Mouse (Mus musculus) hindbrain, embryonic 12.5 days (tissue): ENCODE results near the gene Dync2h1. TPM values are rescaled to one million over a fixed set of nuclear protein-coding genes. Genes with fewer than 3 reads are reported as not detected.
A peak's percentile ranks its signal among the peaks of the same experiment; 100 is the strongest.
"Not testable (repeated sequence)": the region's sequence is repeated elsewhere in the genome, so short reads cannot be mapped to it uniquely, and the experiment has no call there.

Source experiments
- ATAC-seq: fragments of 200-750 bp; cut with Nextera tagmentation; 2 replicates; pipeline ENCODE4 v1.8.0; 2017; ENCODE audit warnings: moderate TSS enrichment; ENCODE audit not compliant: low FRiP score
- H3K27ac ChIP-seq: fragments of 300-500 bp; sonication (generic); 2 replicates; pipeline ENCODE4 v1.5.1; 2016; ENCODE audit warnings: mild to moderate bottlenecking
- H3K27me3 ChIP-seq: fragments of 300-500 bp; sonication (generic); 2 replicates; pipeline ENCODE4 v1.6.1; 2016; ENCODE audit warnings: mild to moderate bottlenecking
- H3K36me3 ChIP-seq: fragments of 300-500 bp; sonication (generic); 2 replicates; pipeline ENCODE4 v1.6.1; 2016; ENCODE audit warnings: mild to moderate bottlenecking
- H3K4me1 ChIP-seq: fragments of 300-500 bp; sonication (generic); 2 replicates; pipeline ENCODE4 v1.6.1; 2016
- H3K4me2 ChIP-seq: fragments of 300-500 bp; sonication (generic); replicated peaks from 2 replicates; pipeline ENCODE4 v1.6.1; 2016; ENCODE audit warnings: mild to moderate bottlenecking
- H3K4me3 ChIP-seq: fragments of 300-500 bp; sonication (generic); 2 replicates; pipeline ENCODE4 v1.5.1; 2016; ENCODE audit warnings: mild to moderate bottlenecking
- H3K9ac ChIP-seq: fragments of 300-500 bp; sonication (generic); 2 replicates; pipeline ENCODE4 v1.6.1; 2016; ENCODE audit warnings: mild to moderate bottlenecking, moderate library complexity
- H3K9me3 ChIP-seq: fragments of 300-500 bp; sonication (generic); replicated peaks from 2 replicates; pipeline ENCODE4 v1.6.1; 2016; ENCODE audit warnings: mild to moderate bottlenecking
- WGBS: fragments of 180-500 bp; shearing (Covaris S2); methylation state at CpG from one replicate; pipeline ENCODE4 v1.1.7; 2016; 5-methylcytosine and 5-hydroxymethylcytosine counted together
- polyA plus RNA-seq: library from polyadenylated mRNA; unstranded; fragments of >200 nt; fragmentation: Nextera tagmentation; extraction: Ambion mirVana; gene quantifications from 2 replicates; pipeline ENCODE4 v1.2.1, GENCODE M21; 2016

The Dync2h1 gene
- 25.6 and 26.7 TPM in 2 replicates for polyA plus RNA-seq

DNA sequence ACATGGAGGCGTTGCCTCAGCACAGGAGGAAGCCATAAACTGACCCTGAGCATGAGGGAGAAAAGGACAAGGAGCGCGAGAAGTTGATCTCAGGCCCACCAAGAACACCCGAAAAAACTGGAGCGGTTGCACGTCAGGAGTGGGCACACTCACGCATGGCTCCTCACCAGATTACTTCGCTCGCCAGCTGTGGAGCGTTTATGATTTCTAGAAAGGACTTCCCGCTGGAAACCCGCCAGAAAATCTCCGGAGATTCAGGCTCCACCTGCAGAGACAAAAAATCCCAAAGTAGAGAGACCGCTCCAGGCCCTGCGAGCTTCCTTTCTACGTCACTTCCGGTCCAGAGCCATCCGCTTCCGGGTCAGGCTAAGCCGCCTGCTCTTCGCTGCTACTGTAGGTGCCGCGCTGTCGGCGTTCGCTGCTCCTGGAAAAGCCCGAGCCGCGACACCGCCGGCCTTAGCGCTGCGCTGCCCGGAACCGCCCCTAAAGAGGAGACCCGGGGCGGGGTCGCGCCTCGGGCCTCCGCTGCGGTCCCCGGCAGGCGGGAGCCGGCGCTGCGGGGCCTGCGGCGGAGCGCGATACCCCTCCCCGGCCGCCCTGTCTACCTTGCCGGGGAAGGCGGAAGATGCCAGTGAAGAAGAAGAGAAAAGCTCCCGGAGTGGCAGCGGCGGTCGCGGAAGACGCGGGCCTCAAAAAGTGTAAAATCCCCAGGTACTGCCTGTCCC, at the start of gene Dync2h1, which contains the start of gene Dcun1d5:
Gene Dync2h1, minus strand, starts transcription at position 275 of the 725 bp plus-strand sequence.
Gene Dcun1d5, plus strand, starts transcription at position 349 of the 725 bp plus-strand sequence.
- no peaks in the 10 kb centered on the region for H3K27me3 ChIP-seq
- H3K4me2 ChIP-seq, result peak within 1 kb of the TSS; percentile 75
- peak within 1 kb of the TSS; percentile 93 for H3K9ac ChIP-seq
- WGBS, result 1% methylated on average over 57 of the region's 62 CpGs
- ATAC-seq, result peak; percentile 99
- peak within 1 kb of the TSS; percentile 95 for H3K27ac ChIP-seq
- H3K4me3 ChIP-seq, result peak within 1 kb of the TSS; percentile 97
- H3K4me1 ChIP-seq, result peaks cover 14% of the 10 kb centered on the region
- 0 out of 2 replicates have a peak, but pooled peaks cover 2% of the 10 kb centered on the region for H3K36me3 ChIP-seq
- H3K9me3 ChIP-seq, result no peaks in the 10 kb centered on the region

DNA sequence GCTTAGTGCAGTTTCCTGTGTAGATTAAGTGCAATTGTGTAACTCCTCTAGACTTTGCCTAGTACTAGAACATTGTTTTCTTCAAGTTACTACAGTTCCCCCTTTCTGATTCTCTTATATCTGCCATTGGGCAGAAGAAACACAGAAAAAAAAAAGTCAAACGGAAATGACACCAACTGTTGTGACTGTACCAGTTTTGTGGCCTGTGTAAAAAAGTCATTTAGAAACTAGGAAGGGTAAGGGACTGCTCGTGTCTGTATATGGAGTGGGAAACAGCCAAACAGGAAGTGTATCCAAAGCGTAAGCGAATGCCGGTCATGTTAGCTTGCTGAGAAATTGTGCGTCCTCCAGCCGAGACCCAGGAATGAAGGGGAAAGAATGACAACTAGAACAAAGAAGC, 37.2 kb upstream of the Dync2h1 start:
- no peak for ATAC-seq
- WGBS, result 86% methylated on average over 7 of the region's 7 CpGs

DNA sequence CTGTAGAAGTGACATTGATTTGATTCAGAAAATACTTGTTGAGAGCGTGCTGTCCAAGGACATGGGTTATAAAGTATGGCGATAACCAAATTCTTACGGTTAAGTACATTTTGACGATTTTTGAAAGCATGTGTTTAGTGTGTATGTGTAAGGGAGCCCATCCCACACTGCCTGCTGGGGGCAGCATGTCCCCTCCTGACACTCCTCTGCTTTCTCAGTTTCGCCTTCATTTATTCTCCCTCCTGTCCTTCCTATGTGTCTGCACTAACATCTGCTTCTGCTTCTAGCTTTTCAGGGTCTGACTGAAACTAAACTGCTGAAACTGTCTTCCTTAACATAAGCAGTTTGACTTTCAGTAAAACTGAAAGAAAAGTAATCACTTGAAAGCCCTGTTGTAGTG, 36.8 kb upstream of the Dync2h1 start:
- Histone ChIP-seq H3K9ac (no peak overlapping the region), H3K4me1 (no peaks in the 10 kb centered on the region), H3K9me3 (no peaks in the 10 kb centered on the region), H3K36me3 (0 out of 2 replicates have a peak, but pooled peaks cover 2% of the 10 kb centered on the region), H3K27ac (no peak overlapping the region), H3K4me2 (no peak overlapping the region), H3K27me3 (no peaks in the 10 kb centered on the region), H3K4me3 (no peak overlapping the region)
- ATAC-seq, result no peak
- 86% methylated on average over 5 of the region's 5 CpGs for WGBS

More for the DNA sequence above, 37.2 kb upstream of the Dync2h1 start:
- H3K4me2 ChIP-seq, result no peak overlapping the region
- H3K9ac ChIP-seq, result no peak overlapping the region
- 0 out of 2 replicates have a peak, but pooled peaks cover 2% of the 10 kb centered on the region for H3K36me3 ChIP-seq
- no peak overlapping the region for H3K27ac ChIP-seq
- no peaks in the 10 kb centered on the region for H3K27me3 ChIP-seq
- no peaks in the 10 kb centered on the region for H3K4me1 ChIP-seq
- no peak overlapping the region for H3K4me3 ChIP-seq
- no peaks in the 10 kb centered on the region for H3K9me3 ChIP-seq

DNA sequence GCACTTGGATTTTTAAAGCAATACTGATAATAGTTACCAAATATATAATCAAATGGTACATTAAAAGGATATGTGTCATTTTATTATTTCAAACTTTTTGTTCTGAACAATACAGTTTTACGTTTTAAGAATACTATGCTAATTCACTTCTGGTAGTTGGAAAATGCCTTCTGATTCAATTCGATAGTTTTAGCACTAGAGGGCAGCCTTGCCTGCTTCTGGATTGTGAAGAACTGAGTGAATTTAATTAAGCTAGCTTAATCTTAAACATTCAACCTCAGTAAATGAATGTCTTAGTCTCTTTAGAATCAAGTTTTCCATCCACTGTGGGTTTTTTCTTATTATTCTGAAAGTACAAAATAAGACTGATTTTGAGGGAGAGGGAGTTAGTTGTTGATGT, 32.0 kb upstream of the Dync2h1 start:
- H3K9me3 ChIP-seq, result no peaks in the 10 kb centered on the region
- H3K27ac ChIP-seq, result no peak overlapping the region
- WGBS, result 44% methylated on average over 2 of the region's 2 CpGs
- H3K4me1 ChIP-seq, result no peaks in the 10 kb centered on the region
- H3K9ac ChIP-seq, result no peak overlapping the region
- no peak for ATAC-seq
- no peak overlapping the region for H3K4me3 ChIP-seq
- peaks cover 16% of the 10 kb centered on the region for H3K36me3 ChIP-seq
- H3K27me3 ChIP-seq, result no peaks in the 10 kb centered on the region
- no peak overlapping the region for H3K4me2 ChIP-seq

DNA sequence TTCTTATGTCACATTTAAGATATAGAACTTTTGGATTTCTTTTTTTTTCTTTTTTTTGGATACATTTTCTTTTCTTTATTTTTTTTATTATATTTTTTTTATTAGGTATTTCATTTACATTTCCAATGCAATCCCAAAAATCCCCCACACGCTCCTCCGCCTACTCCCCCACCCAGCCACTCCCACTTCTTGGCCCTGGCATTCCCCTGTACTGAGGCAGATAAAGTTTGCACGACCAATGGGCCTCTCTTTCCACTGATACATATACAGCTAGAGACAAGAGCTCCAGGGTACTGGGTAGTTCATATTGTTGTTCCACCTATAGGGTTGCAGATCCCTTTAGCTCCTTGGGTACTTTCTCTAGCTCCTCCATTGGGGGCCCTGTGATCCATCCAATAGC, 6.4 kb upstream of the Dync2h1 start:
- H3K4me2 ChIP-seq, H3K9ac ChIP-seq, H3K27me3 ChIP-seq, H3K4me3 ChIP-seq, ATAC-seq, H3K36me3 ChIP-seq, H3K4me1 ChIP-seq, H3K9me3 ChIP-seq, H3K27ac ChIP-seq: not testable (repeated sequence)
- WGBS, result 95% methylated on average over 3 of the region's 3 CpGs

DNA sequence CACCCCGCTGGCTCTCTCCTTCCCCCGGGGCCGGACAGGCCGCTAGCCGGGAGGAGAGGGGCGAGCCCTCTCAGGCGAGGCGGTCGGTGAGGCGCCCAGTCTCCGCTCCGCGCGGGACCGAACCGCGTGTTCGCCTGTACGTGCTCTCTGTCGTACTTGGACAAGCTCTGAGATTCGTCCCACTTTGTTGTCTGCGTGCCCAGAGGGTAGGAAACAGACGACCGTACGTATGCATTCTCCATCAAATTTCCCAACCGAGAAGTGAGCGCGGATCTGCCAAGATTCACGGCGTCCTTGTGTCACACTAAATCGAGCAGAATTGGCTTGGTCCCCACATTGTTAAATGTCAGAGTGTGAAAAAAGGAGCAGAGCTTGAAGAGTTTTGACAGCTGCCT, 648 bp upstream of the Dync2h1 start:
- Histone ChIP-seq H3K27me3 (no peaks in the 10 kb centered on the region), H3K9ac (peak overlapping the region; percentile 93), H3K4me2 (peak overlapping the region; percentile 75), H3K36me3 (0 out of 2 replicates have a peak, but pooled peaks cover 2% of the 10 kb centered on the region), H3K27ac (peak overlapping the region; percentile 95), H3K4me1 (peaks cover 14% of the 10 kb centered on the region), H3K9me3 (no peaks in the 10 kb centered on the region), H3K4me3 (peak overlapping the region; percentile 97)
- ATAC-seq, result peak; percentile 83
- under 1% methylated on average over 27 of the region's 31 CpGs for WGBS

DNA sequence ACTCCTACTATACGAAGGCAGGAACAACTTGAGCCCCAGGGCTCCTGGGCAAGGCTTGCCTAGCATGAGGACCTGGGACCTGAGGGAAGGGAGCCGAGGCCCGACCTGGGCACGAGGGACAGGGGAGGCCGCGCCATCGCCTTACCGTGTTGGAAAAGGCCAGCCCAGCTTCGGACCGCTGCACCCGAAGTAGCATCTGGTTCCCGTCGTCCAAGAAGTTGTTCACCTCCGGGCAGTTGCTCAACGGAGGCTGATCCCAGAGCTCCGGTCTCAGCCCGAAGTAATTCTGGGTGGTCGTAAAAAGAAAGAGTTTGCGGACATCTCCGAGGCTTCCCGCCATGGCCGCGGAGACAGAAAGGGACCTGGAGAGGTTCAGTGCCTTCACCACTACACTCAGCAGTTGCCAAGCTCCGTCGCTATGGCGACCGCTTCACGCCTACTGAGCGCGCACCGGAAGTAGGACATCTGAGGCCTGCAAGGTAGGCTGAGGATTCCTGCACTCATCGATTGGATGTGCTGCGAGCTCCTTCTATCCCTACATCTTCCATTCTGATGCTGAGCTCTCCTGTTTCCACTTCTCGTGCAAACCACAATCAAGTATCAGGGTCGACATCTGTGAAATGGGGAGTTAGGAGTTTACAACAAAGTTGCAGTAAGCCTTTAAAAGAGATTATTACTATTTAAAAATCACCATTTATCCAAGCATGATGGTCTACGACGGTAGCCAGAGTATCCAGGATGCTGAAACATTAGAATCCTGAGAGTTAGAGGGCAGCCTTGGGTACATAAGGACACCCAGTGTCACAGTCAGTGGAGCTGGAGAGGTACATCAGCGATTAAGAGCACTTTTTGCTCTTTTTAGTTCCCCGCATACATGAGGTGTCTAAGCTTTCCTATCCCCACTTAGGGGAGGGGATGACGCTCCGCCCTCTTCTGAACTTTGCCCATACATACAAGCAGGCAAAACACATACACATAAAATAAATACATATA, 7.3 kb downstream of the Dync2h1 start:
- H3K27me3 ChIP-seq, result no peaks in the 10 kb centered on the region
- ATAC-seq, result peak; percentile 100
- peak overlapping the region; percentile 61 for H3K4me3 ChIP-seq
- peak overlapping the region; percentile 66; the same call in 1 of the 2 replicates for H3K27ac ChIP-seq
- peak overlapping the region; percentile 87 for H3K4me2 ChIP-seq
- H3K4me1 ChIP-seq, result peaks cover 6% of the 10 kb centered on the region
- WGBS, result 10% methylated on average over 41 of the region's 41 CpGs
- peaks cover 9% of the 10 kb centered on the region; the same call in 1 of the 2 replicates for H3K36me3 ChIP-seq
- H3K9me3 ChIP-seq, result no peaks in the 10 kb centered on the region
- peak overlapping the region; percentile 69 for H3K9ac ChIP-seq

DNA sequence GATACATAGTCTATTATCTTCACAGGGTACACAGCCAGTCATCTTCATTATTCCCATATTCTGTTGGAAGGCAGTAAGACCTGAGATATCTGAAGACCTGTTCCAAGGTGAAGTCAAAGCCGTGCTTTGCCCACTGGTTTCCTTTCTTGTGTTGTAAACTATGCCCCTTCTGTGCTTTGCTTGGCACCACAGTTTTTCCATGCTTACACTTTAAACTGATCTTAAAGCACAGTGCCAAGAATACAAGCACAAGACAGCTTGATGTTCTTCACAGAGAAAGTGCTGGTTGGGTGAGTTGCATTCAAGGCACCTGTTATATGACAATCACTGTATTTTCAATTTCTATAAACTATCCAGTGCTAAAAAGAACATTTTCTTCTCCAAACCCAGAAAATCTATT, 10.5 kb downstream of the Dync2h1 start:
- H3K4me2 ChIP-seq, result no peak overlapping the region
- no peak overlapping the region for H3K4me3 ChIP-seq
- no peaks in the 10 kb centered on the region for H3K27me3 ChIP-seq
- H3K9me3 ChIP-seq, result no peaks in the 10 kb centered on the region
- peaks cover 17% of the 10 kb centered on the region; the same call in 1 of the 2 replicates for H3K36me3 ChIP-seq
- no peak for ATAC-seq
- H3K4me1 ChIP-seq, result peaks cover 6% of the 10 kb centered on the region
- WGBS, result 85% methylated on average over 1 of the region's 1 CpGs
- no peak overlapping the region for H3K9ac ChIP-seq
- no peak overlapping the region for H3K27ac ChIP-seq

DNA sequence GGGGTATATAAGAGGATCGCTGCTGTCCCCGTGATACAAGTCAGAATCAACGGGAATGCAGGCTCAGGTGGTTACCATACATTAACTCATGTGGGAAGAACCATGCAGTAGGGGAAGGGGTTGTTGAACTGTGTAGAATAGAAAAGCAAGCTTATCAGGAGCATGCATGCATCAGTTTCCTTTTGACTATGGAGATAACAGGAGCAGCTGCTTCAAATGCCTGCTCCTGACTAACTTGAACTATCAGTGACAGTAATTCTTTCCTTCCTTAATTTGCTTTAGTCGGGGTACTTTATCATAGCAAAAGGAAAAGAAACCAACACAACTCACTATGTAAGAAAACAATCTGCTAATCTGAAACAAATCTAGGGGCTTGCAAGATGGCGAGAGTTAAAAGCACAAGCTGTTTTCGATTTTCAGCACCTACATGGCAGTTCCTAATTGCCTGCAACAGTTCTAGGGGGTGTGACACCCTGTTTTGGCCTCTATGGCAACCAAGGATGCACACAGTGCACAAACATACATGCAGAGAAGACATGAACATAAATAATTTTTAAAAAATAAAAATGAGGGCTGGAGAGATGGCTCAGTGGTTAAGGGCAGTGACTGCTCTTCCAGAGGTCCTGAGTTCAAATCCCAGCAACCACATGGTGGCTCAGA, 16.8 kb downstream of the Dync2h1 start:
- H3K27ac ChIP-seq, result no peak overlapping the region
- no peaks in the 10 kb centered on the region for H3K4me1 ChIP-seq
- no peak overlapping the region for H3K9ac ChIP-seq
- no peak overlapping the region for H3K4me2 ChIP-seq
- H3K36me3 ChIP-seq, result peaks cover 39% of the 10 kb centered on the region; the same call in 1 of the 2 replicates
- H3K4me3 ChIP-seq, result no peak overlapping the region
- WGBS, result 94% methylated on average over 6 of the region's 6 CpGs
- ATAC-seq, result no peak
- H3K27me3 ChIP-seq, result no peaks in the 10 kb centered on the region
- no peaks in the 10 kb centered on the region for H3K9me3 ChIP-seq

DNA sequence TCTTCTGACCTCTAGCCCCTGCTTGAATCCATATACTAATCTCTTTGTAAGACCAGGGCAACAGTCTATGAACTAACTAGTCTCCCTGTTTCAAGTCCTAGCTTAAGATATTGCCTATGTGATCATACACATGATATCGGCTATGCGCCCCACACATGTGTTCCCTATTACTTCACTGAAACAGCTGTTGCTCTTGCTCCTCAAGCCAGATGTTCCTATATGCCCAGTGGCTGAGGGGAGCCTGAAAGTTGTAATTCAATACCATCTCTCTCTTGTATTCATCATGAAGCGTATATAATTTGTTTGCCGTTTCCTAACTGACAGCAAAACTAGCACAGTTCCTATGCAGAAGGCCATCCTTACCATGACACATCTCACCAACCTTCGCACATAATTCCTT, 23.6 kb downstream of the Dync2h1 start:
- H3K9ac ChIP-seq, result no peak overlapping the region
- H3K4me1 ChIP-seq, result no peaks in the 10 kb centered on the region
- no peak overlapping the region for H3K4me3 ChIP-seq
- H3K27me3 ChIP-seq, result no peaks in the 10 kb centered on the region
- H3K4me2 ChIP-seq, result no peak overlapping the region
- peaks cover 50% of the 10 kb centered on the region for H3K36me3 ChIP-seq
- H3K9me3 ChIP-seq, result no peaks in the 10 kb centered on the region
- WGBS, result 88% methylated on average over 5 of the region's 5 CpGs
- no peak overlapping the region for H3K27ac ChIP-seq
- ATAC-seq, result no peak

DNA sequence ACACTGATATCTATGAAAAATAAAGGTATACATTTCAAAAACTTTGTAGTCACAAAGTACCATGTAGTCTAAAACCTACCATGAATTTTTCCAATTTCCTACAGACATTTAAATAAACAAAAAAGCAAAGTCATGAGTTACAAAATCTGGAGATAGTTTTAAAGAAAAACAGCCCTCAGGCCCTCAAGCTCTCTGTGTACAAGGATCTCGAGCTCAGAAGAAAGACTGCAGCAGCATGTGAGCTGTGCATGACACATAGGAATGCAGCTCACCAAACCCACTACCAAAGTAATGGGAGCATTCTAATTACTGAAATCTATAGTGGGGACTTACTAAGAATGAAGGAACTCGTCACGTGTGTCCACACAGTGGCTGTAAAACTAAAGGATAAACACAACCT, 24.5 kb downstream of the Dync2h1 start:
- H3K9me3 ChIP-seq, result no peaks in the 10 kb centered on the region
- no peak overlapping the region for H3K4me3 ChIP-seq
- peaks cover 54% of the 10 kb centered on the region for H3K36me3 ChIP-seq
- no peaks in the 10 kb centered on the region for H3K27me3 ChIP-seq
- H3K4me2 ChIP-seq, result no peak overlapping the region
- no peak for ATAC-seq
- 81% methylated on average over 3 of the region's 3 CpGs for WGBS
- no peak overlapping the region for H3K9ac ChIP-seq
- no peak overlapping the region for H3K27ac ChIP-seq
- no peaks in the 10 kb centered on the region for H3K4me1 ChIP-seq

DNA sequence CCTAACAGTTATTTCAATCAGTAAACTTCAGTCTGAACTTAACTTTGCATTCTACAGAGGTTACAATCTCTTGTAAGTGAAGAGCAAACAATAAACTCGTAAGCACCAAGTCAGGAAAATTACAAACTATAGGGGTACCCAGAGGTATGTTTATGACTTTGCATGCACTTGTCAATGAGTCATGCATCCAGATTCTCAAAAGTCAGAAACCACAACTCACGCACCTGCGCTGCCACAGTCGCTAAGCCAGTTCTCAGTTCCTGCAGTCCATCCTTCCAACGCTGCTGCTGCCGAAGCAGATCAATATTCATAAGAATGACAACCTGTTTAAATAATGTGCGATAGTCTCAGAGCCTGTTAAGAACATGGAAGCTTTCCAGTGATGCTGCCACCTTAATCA, 25.6 kb downstream of the Dync2h1 start:
- H3K9ac ChIP-seq, result no peak overlapping the region
- no peaks in the 10 kb centered on the region for H3K9me3 ChIP-seq
- WGBS, result 96% methylated on average over 7 of the region's 7 CpGs
- H3K36me3 ChIP-seq, result peaks cover 52% of the 10 kb centered on the region
- H3K4me1 ChIP-seq, result no peaks in the 10 kb centered on the region
- H3K4me2 ChIP-seq, result no peak overlapping the region
- no peak overlapping the region for H3K27ac ChIP-seq
- no peak for ATAC-seq
- no peaks in the 10 kb centered on the region for H3K27me3 ChIP-seq
- no peak overlapping the region for H3K4me3 ChIP-seq
